Mouse (Mus musculus): Measurements from ENCODE around the gene Cpm.
"Not testable (repeated sequence)": the region's sequence is repeated elsewhere in the genome, so short reads cannot be mapped to it uniquely, and the experiment has no call there.

Gene Cpm

DNA sequence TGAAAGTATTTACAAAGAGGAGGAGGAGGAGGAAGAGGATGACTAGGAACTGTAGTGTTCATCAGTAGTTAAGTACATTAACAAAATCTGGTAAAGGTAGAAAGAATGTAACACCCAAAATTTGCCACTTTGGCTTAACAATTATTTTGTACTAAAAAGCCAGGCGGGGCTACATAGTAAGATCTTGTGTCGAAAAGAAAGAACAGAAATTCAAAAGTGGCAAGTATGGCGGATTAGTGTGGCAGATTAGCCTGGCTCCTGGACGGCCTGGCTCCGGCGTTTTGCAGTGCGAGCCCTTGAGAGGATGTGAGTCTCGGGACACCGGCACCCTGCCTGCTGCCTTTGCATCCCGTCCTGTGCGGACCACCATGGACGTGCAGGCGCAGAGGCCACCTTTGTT lies 35.4 kb upstream of the Cpm start:
- no peak for DNase-seq (ENCODE audit: low read depth)

GRCm38 (mm10) chr10:117594291-117594850 lies 34.9 kb upstream of the Cpm start:
- DNase-seq (ENCODE audit: low read depth): no peak

GRCm38 (mm10) chr10:117594913-117595312 lies 34.4 kb upstream of the Cpm start:
- DNase-seq (ENCODE audit: low read depth): no peak

GRCm38 (mm10) chr10:117595442-117596164 lies 33.7 kb upstream of the Cpm start:
- no peak for DNase-seq (ENCODE audit: low read depth)

DNA sequence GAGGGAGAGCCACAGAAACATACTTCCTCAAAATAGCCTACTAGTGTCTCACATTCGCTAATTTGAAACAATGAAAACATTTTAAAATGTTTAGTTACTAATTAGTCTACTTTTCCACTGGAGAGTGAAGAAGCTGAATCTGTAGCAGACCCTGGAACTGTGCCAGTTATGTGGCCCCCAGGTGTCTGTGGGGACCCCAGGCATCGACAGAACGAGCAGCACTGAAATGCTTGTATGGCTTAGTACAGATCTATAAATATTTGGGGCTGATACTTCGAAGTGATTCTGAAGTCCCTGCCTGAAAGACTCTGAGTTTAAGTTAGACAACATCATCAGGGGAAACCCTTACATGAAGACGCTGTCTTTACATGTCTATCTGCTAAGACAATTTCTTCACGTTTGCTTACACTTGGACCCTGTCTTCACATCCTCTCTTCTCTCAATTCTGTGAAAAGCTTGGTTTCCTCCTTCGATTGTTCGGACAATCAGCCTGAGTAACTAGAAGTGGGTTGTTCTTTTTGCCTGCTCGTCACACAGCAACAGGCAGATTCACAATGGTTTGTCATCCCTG lies 33.0 kb upstream of the Cpm start:
- DNase-seq (ENCODE audit: low read depth): no peak

GRCm38 (mm10) chr10:117596771-117597324 lies 32.5 kb upstream of the Cpm start:
- DNase-seq (ENCODE audit: low read depth): no peak

GRCm38 (mm10) chr10:117597371-117598265 lies 31.7 kb upstream of the Cpm start:
- DNase-seq (ENCODE audit: low read depth): not testable (repeated sequence)

- no peak for DNase-seq (ENCODE audit: low read depth)
Measured at GRCm38 (mm10) chr10:117598266-117598950, 30.9 kb upstream of the Cpm start.

GRCm38 (mm10) chr10:117598951-117599572 lies 30.2 kb upstream of the Cpm start:
- DNase-seq (ENCODE audit: low read depth): not testable (repeated sequence)

- DNase-seq (ENCODE audit: low read depth): no peak
Measured at GRCm38 (mm10) chr10:117601146-117602035, 27.9 kb upstream of the Cpm start.

DNA sequence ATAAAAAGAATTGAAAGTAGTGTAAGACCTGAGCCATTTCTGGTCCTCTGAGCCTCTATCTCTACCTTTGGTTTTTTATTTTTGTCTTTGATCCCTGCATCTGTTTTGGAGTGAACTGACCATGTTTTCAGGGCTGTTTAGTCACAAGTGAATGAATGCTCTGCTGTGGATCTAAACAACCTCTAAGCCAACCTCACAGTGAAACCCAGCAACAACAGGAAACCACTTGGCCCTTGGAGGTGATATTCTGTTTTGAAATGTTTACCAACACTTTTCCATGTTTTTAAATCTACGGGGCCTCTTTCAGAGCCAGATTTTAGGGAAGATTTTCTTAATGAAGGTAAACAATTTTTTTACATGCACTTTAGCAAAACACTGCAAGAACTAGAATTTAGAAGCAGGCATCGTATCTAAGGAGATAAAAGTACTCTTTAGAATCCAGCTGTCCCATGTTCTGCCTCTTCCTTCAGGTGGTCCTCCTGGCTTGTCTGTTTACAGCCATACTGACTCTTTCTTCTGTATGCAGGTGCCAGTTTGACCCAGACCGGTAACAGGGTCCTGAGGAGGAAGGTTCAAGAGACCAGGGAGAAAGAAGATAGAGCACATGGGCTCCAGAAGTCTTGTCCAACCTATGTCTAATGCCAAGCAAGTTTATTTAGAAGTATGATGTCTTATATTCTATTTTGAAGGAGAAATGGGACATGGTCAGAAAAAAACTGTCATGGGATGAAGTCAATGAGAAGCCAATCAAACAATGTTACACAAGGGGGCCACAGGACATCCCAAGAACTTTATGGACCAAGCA lies 26.8 kb upstream of the Cpm start:
- DNase-seq (ENCODE audit: low read depth): no peak

DNA sequence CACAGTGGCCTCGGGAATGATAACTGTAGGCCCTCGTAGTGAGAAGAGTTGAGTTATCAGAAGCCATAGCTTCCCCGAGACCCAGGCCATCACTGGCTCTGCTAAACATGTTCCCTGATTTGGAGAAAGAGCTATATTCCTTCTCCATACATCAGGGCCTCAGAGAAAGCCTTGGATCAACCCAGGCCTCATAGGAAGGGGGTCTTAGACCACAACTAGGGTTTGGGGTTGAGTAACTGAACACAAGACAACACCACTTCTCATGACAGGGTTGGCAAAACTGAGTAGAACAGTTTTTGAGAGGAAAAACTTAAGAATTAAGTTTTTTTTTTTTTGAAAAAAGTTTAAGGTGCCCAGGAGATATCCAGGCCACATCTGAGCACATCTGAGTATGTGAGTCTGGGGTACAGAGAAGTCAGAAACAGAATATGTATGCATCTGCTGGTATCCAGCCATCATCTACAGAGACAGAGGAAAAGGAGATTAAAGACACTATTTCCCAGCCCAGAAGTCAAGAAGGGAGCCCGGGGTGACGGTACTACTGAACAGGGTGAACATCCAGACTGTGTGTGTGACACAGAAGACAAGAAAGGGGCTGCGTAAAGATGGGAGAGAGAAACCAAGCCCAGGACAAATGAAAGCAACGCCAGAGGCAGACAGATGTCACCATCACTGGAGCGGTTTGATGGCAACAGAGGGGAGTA lies 26.0 kb upstream of the Cpm start:
- DNase-seq (ENCODE audit: low read depth): no peak

DNA sequence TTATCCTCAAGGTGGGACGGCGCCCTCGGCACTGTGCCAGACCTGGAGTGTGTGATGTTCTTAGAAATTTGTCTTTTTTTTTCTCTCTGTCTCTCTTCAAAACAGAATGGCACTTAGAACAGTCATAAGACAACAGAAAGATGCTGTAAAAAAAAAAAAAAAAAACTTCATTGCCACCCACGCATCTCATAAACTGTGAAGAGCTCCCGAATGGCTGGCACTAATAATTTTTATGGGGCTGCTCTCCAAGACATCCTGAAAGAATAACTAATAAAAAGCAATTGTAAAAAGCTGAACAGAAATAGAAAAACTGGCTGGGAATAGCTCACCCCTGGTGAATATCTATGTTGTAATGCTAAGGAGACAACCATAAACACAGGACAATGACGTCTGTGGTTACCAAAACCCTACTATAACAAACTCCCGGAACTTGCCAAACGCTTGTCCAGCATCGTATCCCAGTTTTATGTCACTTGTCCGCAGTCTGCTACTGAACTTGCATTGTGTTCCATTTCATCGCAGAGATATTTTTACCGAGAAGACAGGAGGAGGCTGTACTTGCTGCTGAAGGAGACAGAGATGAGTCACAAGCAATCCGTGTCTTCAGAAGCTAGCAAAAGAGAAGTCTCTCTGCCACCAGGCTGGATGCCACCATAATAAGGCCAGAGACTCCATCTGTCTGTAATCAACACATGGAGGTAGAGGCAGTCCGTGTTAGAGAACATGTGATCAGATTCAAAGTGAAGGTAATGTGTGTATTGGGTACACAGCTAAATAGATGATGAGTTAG lies 25.3 kb upstream of the Cpm start:
- no peak for DNase-seq (ENCODE audit: low read depth)

- no peak for DNase-seq (ENCODE audit: low read depth)
Measured at GRCm38 (mm10) chr10:117604624-117605282, 24.5 kb upstream of the Cpm start.

DNA sequence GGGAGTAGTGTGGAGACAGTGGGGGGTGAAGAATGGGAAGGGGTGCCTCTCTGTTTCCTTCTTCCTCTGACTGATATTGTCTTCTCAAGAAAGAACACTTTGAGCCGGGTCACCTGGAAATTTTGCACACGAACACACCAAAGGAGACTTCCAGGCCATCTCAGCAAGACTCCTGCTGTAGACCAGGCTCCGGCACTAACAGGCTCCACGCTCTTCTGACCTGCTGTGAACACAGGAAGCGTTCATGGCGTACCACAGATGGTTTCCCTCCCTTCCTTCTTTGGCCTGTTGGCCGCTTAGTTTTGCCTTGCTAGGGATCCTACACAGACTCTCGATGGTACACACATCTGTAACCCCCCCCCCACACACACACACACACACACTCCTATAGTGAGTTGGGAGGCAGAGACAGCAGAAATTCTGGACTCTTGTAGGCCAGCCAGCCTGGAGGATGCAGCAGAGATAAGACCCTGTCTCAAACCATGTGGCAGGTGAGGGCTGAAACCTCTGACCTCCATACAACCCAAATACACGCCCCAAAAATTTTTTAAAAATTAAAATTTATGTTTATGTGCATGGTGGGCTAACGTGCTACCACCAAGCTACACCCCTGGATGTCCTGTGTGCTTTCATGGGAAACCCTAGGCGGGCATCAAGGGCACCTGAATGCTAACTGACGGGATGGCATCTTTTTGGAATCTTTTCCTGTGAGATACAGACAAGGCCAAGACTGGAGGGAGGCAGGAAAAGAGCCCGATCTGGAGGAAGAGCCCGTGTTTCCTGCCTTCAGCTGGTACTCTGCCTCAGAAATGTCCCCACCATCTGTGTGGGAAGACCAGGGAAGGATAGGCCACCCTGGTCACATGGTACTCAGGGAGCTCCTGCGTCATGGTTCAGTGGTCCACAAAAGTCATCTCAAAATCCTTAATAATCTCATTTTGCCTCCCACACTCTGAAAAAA lies 23.7 kb upstream of the Cpm start:
- no peak for DNase-seq (ENCODE audit: low read depth)

DNA sequence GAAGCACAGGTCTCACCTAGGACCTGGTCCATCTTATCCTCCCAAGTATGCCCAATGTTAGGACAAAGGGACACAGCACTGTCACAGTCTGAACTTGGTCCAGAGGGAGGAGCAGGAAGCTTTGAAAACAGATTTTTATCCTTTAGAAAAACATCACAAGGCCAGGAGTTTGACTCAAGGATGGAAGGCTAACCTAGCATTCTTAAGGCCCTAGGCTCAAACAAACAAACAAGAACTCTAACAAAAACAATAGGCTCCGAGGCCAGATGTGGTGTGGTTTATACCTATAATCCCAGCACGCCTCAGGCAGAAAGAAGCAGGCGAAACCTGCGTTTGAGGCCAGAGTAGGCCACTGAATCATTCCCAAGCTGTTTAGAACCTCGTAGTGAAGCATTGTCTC lies 22.9 kb upstream of the Cpm start:
- DNase-seq (ENCODE audit: low read depth): no peak
